Mouse (Mus musculus) neural tube, embryonic 12.5 days (tissue): ENCODE measurements around the gene Rapgef4. TPM values are rescaled to one million over a fixed set of nuclear protein-coding genes. Genes with fewer than 3 reads are reported as not detected.

Source experiments
- ATAC-seq: fragments of 200-750 bp; cut with Nextera tagmentation; 2 replicates; pipeline ENCODE4 v1.8.0; 2017; ENCODE audit warnings: low read depth, mild to moderate bottlenecking, moderate TSS enrichment, moderate library complexity; ENCODE audit not compliant: low FRiP score
- H3K27ac ChIP-seq: fragments of 300-500 bp; sonication (generic); 2 replicates; pipeline ENCODE4 v1.5.1; 2016
- H3K27me3 ChIP-seq: fragments of 300-500 bp; sonication (generic); replicated peaks from 2 replicates; pipeline ENCODE4 v1.6.1; 2016; ENCODE audit warnings: mild to moderate bottlenecking
- H3K36me3 ChIP-seq: fragments of 300-500 bp; sonication (generic); 2 replicates; pipeline ENCODE4 v1.6.1; 2016; ENCODE audit warnings: mild to moderate bottlenecking
- H3K4me1 ChIP-seq: fragments of 300-500 bp; sonication (generic); 2 replicates; pipeline ENCODE4 v1.6.1; 2016
- H3K4me2 ChIP-seq: fragments of 300-500 bp; sonication (generic); replicated peaks from 2 replicates; pipeline ENCODE4 v1.6.1; 2016; ENCODE audit warnings: mild to moderate bottlenecking
- H3K4me3 ChIP-seq: fragments of 300-500 bp; sonication (generic); 2 replicates; pipeline ENCODE4 v1.5.1; 2016
- H3K9ac ChIP-seq: fragments of 300-500 bp; sonication (generic); 2 replicates; pipeline ENCODE4 v1.6.1; 2016; ENCODE audit warnings: mild to moderate bottlenecking
- H3K9me3 ChIP-seq: fragments of 300-500 bp; sonication (generic); 2 replicates; pipeline ENCODE4 v1.6.1; 2016; ENCODE audit warnings: mild to moderate bottlenecking
- WGBS: fragments of 180-500 bp; shearing (Covaris S2); methylation state at CpG from one replicate; pipeline ENCODE4 v1.1.7; 2016; 5-methylcytosine and 5-hydroxymethylcytosine counted together
- polyA plus RNA-seq: library from polyadenylated mRNA; unstranded; fragments of >200 nt; fragmentation: Nextera tagmentation; extraction: Ambion mirVana; gene quantifications from 2 replicates; pipeline ENCODE4 v1.2.1, GENCODE M21; 2016

Rapgef4 gene
- polyA plus RNA-seq, 1 experiment from 2014 or later: 24.0 TPM

DNA sequence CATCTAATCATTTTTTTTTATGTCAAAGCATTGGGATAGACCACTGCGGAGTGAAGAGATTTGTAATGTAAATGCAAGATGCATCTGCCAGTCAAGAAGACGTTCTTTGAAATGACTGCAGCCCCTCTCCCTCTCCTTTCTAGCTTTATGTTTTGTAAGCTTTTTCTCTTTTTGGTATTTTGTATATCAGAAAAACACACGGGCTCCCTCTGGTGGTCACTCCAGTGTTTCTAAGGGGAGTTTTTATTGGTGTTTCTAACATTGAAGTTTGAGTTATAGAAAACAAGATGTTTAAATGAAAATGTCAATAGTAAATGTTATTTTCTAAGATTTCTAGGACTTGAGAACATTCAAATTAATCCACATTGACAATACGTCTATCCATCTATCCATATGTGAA, 168.0 kb downstream of the Rapgef4 start:
- Histone ChIP-seq H3K27me3 (no peaks in the 10 kb centered on the region), H3K27ac (no peak overlapping the region), H3K36me3 (no peaks in the 10 kb centered on the region), H3K9ac (no peak overlapping the region), H3K4me2 (no peak overlapping the region), H3K9me3 (no peaks in the 10 kb centered on the region), H3K4me3 (no peak overlapping the region), H3K4me1 (0 out of 2 replicates have a peak, but pooled peaks cover 5% of the 10 kb centered on the region)
- 30% methylated on average over 4 of the region's 4 CpGs for WGBS
- ATAC-seq: no peak

DNA sequence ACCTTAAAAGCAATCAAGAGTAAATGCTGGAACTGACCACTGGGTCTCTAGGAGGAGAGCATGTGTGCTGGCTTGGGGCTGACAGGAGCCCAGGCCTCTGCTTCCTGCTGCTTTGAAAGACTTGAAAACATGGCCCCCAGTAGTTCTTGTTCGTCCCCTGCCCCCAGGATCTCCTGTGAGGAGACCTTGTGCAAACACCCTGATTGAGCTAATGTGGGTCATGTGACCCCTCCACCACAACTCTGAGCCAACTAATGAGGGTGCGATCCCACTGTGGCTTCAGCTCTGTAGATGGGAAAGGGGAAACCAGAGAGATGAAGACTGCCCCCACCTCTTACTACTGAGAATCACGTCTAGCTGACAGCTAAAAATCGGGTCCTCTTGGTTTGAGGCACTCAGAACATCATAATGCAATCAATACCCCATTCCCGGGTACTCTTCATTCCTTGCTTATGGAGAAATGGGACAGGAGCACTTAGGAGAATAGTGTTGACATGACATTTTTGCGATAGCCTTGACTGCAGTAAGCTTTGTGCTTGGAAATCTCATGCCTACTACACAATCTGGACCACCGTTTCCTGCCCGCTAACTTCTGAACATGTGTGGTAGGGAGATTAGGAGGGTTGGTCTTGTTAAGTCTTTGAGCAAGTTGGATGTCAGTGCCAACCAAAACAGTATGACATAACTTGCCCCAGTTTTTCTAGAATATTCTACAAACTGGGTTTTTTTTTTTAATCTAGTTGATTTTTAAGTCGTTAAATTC, 170.9 kb downstream of the Rapgef4 start:
- Histone ChIP-seq H3K36me3 (no peaks in the 10 kb centered on the region), H3K9ac (no peak overlapping the region), H3K4me2 (no peak overlapping the region), H3K4me1 (0 out of 2 replicates have a peak, but pooled peaks cover 5% of the 10 kb centered on the region), H3K27me3 (no peaks in the 10 kb centered on the region), H3K9me3 (no peaks in the 10 kb centered on the region), H3K4me3 (no peak overlapping the region), H3K27ac (no peak overlapping the region)
- WGBS: 83% methylated on average over 9 of the region's 9 CpGs
- no peak for ATAC-seq

DNA sequence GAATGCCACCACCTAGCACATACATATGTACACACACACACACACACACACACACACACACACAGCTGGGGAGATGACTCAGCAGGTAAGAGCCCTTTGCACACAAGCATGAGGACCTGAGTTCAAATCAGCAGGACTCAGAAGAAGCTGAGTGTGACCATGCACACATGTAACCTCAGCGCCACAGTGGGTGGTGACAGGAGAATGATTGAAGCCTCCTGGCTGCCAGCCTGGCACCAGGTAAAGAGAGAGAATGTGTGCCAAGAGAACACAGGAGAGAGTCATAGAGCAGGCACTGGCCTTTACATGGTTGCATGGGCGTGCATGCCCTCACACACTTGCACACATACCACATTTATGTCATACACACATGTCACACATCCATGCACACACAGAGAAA, 171.7 kb downstream of the Rapgef4 start:
- H3K27me3 ChIP-seq: no peaks in the 10 kb centered on the region
- no peak overlapping the region for H3K4me2 ChIP-seq
- H3K27ac ChIP-seq: no peak overlapping the region
- no peak overlapping the region for H3K9ac ChIP-seq
- no peak for ATAC-seq
- no peaks in the 10 kb centered on the region for H3K9me3 ChIP-seq
- peaks cover 7% of the 10 kb centered on the region; the same call in 1 of the 2 replicates for H3K4me1 ChIP-seq
- no peak overlapping the region for H3K4me3 ChIP-seq
- 84% methylated on average over 2 of the region's 2 CpGs for WGBS
- H3K36me3 ChIP-seq: no peaks in the 10 kb centered on the region

DNA sequence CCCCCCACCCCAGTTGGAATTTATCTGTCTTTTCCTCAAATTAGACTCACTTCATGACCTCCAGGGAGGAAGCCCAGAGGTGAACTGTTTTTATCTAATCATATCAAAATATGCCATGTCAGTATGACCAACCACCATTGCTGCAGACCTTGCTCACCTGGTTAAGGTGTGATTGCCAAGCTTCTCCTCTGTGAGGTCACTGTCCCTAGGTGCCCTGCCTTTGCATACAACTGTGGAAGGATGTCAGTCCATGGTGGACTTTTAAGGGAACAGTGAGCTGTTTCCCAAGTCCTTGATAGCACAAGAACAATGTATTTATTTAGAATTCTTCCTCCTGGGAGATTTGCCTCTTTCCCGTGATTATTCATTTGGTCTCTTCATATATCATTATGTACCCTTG, 172.8 kb downstream of the Rapgef4 start:
- H3K9ac ChIP-seq: no peak overlapping the region
- no peak overlapping the region for H3K4me3 ChIP-seq
- H3K27ac ChIP-seq: no peak overlapping the region
- H3K27me3 ChIP-seq: no peaks in the 10 kb centered on the region
- WGBS: 77% methylated on average over 1 of the region's 1 CpGs
- no peak overlapping the region for H3K4me2 ChIP-seq
- no peaks in the 10 kb centered on the region for H3K9me3 ChIP-seq
- ATAC-seq: no peak
- no peaks in the 10 kb centered on the region for H3K36me3 ChIP-seq
- peaks cover 6% of the 10 kb centered on the region for H3K4me1 ChIP-seq

DNA sequence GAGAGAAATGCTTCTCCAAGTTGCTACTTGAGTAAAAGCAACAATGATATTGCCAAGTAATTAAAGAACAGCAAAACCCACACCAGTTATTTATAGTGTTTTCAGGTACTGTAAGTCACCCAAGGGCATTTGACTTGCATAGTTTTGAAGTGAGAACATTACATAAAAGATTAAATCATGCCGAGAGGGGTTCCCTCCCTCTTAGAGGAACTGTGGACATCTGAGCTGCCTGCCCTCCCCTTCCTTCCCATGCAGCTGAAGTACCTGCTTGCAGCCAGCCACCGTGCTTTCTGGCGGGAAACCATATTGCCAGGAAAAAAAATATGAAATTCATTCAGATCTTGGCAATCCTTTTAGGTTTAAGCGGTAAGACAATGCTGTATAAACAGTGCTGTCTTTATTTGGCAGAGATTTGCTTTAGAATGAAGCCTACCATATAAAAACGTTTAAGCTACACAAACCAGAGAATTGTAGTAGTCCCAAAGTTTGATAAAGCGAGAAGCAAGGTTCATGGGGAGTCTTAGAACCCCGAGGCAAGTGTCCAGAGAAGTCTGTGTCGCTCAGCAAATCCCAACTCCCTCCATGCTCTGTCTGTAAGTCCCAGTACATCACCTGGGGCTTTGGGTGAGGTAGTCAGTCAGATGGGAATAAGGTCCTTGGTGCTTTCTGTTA, 174.2 kb downstream of the Rapgef4 start:
- peaks cover 9% of the 10 kb centered on the region for H3K4me1 ChIP-seq
- no peak overlapping the region for H3K4me2 ChIP-seq
- no peak overlapping the region for H3K4me3 ChIP-seq
- 74% methylated on average over 8 of the region's 8 CpGs for WGBS
- no peaks in the 10 kb centered on the region for H3K27me3 ChIP-seq
- no peak overlapping the region for H3K9ac ChIP-seq
- H3K36me3 ChIP-seq: no peaks in the 10 kb centered on the region
- no peaks in the 10 kb centered on the region for H3K9me3 ChIP-seq
- no peak overlapping the region for H3K27ac ChIP-seq
- ATAC-seq: no peak

DNA sequence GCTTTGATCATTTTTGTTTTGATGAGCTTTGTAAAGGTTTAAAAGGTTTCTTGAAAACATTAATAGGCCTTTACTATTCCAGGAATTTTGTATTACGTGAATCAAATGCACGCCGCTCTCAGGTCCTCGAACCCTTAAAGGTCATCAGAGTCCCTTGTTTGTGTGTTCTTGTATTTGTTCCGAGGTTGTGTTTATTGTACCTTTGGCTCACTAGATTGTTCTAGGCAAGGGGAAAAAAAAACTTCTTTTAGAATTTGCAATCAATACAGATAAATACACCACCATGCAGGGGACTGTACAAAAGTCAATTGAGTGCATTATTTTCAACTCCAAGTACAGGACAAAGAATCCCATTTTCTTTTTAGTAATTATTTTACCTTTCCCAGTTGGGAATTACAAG, 175.4 kb downstream of the Rapgef4 start:
- ATAC-seq: no peak
- H3K9ac ChIP-seq: no peak overlapping the region
- 87% methylated on average over 5 of the region's 5 CpGs for WGBS

DNA sequence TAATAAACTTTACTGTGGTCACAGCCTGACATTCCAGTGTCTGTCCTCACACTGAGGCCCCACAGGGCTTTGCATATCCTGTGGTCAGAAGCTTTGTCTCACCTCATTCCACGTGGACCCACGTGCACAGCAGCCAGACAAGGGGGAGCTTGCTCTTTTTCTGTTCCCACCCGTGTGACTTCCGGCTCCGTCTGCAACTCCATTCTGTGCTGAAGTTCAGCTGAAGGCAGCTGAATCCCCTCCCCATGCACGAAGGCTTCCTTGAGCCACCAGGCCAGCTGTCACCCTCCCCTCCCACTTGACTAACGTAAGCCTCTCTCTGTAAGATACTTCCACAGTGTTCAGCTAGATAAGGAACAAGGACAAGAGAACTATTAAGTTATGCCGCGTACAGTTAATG, 176.5 kb downstream of the Rapgef4 start:
- H3K27me3 ChIP-seq: no peaks in the 10 kb centered on the region
- no peaks in the 10 kb centered on the region for H3K36me3 ChIP-seq
- H3K27ac ChIP-seq: no peak overlapping the region
- H3K4me3 ChIP-seq: no peak overlapping the region
- no peak overlapping the region for H3K4me2 ChIP-seq
- no peak overlapping the region for H3K9ac ChIP-seq
- 45% methylated on average over 9 of the region's 9 CpGs for WGBS
- H3K4me1 ChIP-seq: peaks cover 11% of the 10 kb centered on the region
- H3K9me3 ChIP-seq: no peaks in the 10 kb centered on the region
- no peak for ATAC-seq

More for the DNA sequence above, 175.4 kb downstream of the Rapgef4 start:
- Histone ChIP-seq H3K36me3 (no peaks in the 10 kb centered on the region), H3K4me1 (peaks cover 11% of the 10 kb centered on the region), H3K27me3 (no peaks in the 10 kb centered on the region), H3K4me3 (no peak overlapping the region), H3K27ac (no peak overlapping the region), H3K9me3 (no peaks in the 10 kb centered on the region), H3K4me2 (no peak overlapping the region)

DNA sequence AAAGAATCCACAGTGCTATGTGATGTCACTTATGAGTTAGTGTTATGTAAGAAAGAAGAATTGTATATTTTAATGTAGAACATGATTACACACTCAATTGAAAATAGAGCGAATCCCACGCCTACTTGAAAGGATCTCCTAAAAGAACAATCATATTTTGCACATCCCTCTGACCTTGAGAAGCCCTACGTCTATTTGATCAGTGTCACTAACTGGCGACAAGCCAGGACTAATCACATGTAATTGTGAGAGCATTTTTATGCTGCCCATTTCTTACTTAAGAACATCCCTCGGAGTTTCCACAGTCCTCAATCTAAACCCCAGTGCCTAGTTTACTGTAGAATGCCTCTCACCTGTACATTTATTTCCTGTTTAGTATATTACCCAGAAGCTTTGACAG, 177.0 kb downstream of the Rapgef4 start:
- no peak for ATAC-seq
- Histone ChIP-seq H3K4me3 (no peak overlapping the region), H3K4me1 (peaks cover 11% of the 10 kb centered on the region), H3K9ac (no peak overlapping the region), H3K36me3 (no peaks in the 10 kb centered on the region), H3K27ac (no peak overlapping the region), H3K9me3 (no peaks in the 10 kb centered on the region), H3K4me2 (no peak overlapping the region), H3K27me3 (no peaks in the 10 kb centered on the region)
- 82% methylated on average over 5 of the region's 5 CpGs for WGBS

DNA sequence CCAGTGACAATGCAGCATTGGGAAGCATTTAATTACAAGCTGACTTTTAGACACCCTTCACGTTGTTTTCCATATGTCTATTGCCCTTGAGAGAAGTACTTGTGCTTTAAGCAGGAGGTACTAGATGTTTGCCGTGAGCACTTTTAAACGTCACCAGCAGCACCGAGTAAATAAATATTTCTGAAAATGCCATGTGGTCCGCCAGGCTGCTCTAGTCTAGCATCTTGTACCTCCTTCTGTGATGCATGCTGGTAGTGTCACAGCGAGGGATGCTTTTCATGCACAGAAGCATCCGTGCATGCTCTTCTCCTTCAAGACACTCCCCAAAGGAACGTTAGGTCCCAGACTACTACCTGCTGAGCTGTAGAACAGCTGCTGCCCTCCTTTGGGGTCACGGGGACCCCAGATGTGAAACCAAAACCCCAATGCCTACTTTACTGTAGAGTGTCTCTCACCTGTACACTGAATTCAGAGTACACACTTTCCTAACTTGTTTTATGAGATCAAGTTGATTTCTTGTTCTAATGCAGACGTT, 177.7 kb downstream of the Rapgef4 start:
- H3K27me3 ChIP-seq: no peaks in the 10 kb centered on the region
- no peak overlapping the region for H3K9ac ChIP-seq
- no peaks in the 10 kb centered on the region for H3K9me3 ChIP-seq
- no peaks in the 10 kb centered on the region for H3K36me3 ChIP-seq
- WGBS: 80% methylated on average over 10 of the region's 10 CpGs
- no peak for ATAC-seq
- no peak overlapping the region for H3K4me2 ChIP-seq
- H3K4me1 ChIP-seq: peaks cover 11% of the 10 kb centered on the region
- no peak overlapping the region for H3K4me3 ChIP-seq
- H3K27ac ChIP-seq: no peak overlapping the region

DNA sequence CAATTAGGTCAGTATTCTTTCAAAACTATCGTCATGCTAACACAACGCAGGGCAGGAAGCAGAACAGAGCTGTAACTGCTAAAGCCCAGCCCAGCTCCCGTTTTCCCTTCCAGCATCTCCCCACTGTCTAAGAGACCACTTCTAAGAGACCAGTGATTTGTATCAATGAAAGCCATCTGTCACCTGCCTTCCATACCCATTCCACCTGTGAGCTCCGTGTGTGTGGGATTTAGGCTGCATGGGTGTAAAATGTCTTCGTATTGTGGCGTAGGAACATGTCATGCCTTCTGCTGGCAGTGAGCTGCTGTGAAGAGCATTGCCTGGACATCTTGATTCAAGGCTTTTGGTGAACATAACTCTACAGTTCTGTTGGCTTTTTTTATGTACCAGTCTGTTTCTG, 178.2 kb downstream of the Rapgef4 start:
- Histone ChIP-seq H3K27me3 (no peaks in the 10 kb centered on the region), H3K27ac (no peak overlapping the region), H3K4me2 (no peak overlapping the region), H3K9ac (no peak overlapping the region), H3K4me3 (no peak overlapping the region), H3K4me1 (peaks cover 11% of the 10 kb centered on the region), H3K36me3 (no peaks in the 10 kb centered on the region), H3K9me3 (no peaks in the 10 kb centered on the region)
- WGBS: 88% methylated on average over 6 of the region's 6 CpGs
- ATAC-seq: no peak

DNA sequence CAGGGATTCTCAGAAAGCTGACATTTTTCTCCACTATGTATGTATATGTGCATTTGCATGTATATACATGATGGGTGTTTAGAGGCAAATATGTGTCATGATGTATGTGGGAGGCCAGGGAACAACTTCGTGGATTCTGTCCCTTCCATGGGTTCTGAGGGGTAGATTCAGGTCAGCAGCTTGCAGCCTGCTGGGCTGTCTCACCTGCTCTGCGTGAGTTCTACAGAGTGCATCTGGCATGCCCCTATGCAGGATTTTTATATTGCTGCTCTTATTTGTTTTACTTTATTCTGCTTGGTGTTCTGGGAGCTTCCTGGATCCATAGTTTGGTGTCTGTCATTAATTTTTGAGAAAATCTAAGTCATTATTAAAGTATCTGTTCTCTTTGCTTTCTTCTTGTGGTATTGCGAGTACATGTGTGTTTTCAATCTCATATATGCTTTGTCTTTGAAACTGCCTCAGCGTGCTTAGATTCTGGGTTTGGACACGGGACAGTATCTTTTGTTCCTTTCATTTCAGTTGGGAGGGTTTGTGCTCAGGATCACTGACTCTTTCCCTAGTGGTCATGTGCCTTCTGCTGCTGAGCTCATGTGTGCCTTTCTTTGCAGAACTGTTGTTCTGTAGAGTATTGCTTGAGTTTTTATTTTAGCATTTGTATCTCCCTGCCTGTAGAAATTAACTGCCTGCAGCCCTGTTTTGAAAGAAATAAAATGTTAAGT, 184.3 kb downstream of the Rapgef4 start:
- H3K9ac ChIP-seq: no peak overlapping the region
- no peaks in the 10 kb centered on the region for H3K36me3 ChIP-seq
- peaks cover 8% of the 10 kb centered on the region; the same call in 1 of the 2 replicates for H3K4me1 ChIP-seq
- WGBS: 85% methylated on average over 5 of the region's 5 CpGs
- H3K4me2 ChIP-seq: no peak overlapping the region
- no peaks in the 10 kb centered on the region for H3K27me3 ChIP-seq
- H3K27ac ChIP-seq: no peak overlapping the region
- H3K9me3 ChIP-seq: no peaks in the 10 kb centered on the region
- no peak overlapping the region for H3K4me3 ChIP-seq
- no peak for ATAC-seq

DNA sequence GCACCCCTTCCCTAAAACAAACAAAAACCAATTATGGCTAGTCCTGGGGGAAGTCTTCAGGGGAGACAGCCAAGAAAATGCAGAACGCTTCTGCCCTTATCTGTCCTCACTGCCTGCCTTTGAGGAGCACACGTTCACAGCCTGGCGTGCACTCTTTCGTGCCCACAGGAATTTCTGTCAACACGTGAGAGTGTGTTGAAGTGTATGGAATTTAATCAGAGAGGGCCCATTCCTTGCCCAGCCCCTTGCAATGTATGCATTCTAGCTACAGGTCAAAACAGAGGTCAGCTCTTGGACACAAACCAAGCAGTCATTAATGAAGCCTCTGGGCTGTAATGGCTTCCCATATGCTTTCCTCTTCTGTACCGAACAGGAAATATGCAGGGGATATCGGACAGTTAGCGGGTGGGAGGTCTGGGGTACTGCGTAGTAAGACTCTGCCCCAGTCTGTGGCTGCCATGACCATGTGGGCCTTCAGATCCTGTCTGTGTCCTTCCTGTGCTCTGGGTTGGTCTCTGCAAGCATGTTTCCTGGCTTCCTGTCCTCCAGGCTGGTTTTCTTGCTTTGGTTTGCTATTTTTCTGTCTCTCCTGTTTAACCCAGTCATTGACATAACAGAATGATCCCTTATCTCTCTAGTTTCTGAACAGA, 188.5 kb downstream of the Rapgef4 start:
- Histone ChIP-seq H3K36me3 (no peaks in the 10 kb centered on the region), H3K9ac (no peak overlapping the region), H3K4me1 (peaks cover 6% of the 10 kb centered on the region; the same call in 1 of the 2 replicates), H3K4me2 (no peak overlapping the region), H3K4me3 (no peak overlapping the region), H3K9me3 (no peaks in the 10 kb centered on the region), H3K27ac (no peak overlapping the region), H3K27me3 (no peaks in the 10 kb centered on the region)
- 75% methylated on average over 9 of the region's 9 CpGs for WGBS
- ATAC-seq: no peak
